Mouse (Mus musculus) small intestine, adult 2 months (tissue): ENCODE data around the gene Ppip5k1.

Experiments
- CTCF ChIP-seq: fragments of 200-500 bp; IDR thresholded peaks from 2 replicates; pipeline ENCODE4 v1.5.1; 2012; ENCODE audit warnings: low read depth, mild to moderate bottlenecking, control low read depth, inconsistent platforms, low read length, moderate library complexity, mixed read lengths; ENCODE audit not compliant: insufficient replicate concordance, insufficient read length; ENCODE audit errors: extremely low read depth
- POLR2A ChIP-seq: fragments of 200-500 bp; IDR thresholded peaks from 2 replicates; pipeline ENCODE4 v1.6.1; 2012; ENCODE audit warnings: low read depth, mild to moderate bottlenecking, control low read depth, inconsistent platforms, low read length, moderate library complexity

GRCm38 (mm10) chr2:121363656-121364055 is 8.5 kb upstream of the Ppip5k1 start:
- no peak for TF ChIP-seq CTCF
- TF ChIP-seq POLR2A = no peak
